Mouse (Mus musculus) A20 (cell line): ENCODE measurements at regions not wholly inside any gene's neighbourhood (a gene's known extent, or its start where the extent isn't known, plus 50 kb on each side); places are given as distances from the start of the nearest gene placed in this dataset.

Experiments
- DNase-seq: peaks from one replicate; pipeline ENCODE4 v3.0.0-alpha.2; 2011; ENCODE audit warnings: low read depth, low spot score

GRCm38 (mm10) chr3:34136385-34136784, 55.3 kb upstream of the Dnajc19 start:
- no peak for DNase-seq
